Mouse (Mus musculus) limb, embryonic 13.5 days (tissue): Measurements from ENCODE around the gene Snrpd2. TPM values are rescaled to one million over a fixed set of nuclear protein-coding genes. Genes with fewer than 3 reads are reported as not detected.

Experiments
- ATAC-seq: fragments of 200-750 bp; cut with Nextera tagmentation; 2 replicates; pipeline ENCODE4 v1.8.0; 2017; ENCODE audit warnings: low read depth, moderate number of reproducible peaks, moderate TSS enrichment; ENCODE audit not compliant: low FRiP score
- H3K27ac ChIP-seq: fragments of 300-500 bp; sonication (generic); 2 replicates; pipeline ENCODE4 v1.5.1; 2015; ENCODE audit warnings: inconsistent platforms, mild to moderate bottlenecking, moderate library complexity
- H3K27me3 ChIP-seq: fragments of 300-500 bp; sonication (generic); 2 replicates; pipeline ENCODE4 v1.6.1; 2015; ENCODE audit warnings: mild to moderate bottlenecking, inconsistent platforms
- H3K36me3 ChIP-seq: fragments of 300-500 bp; sonication (generic); 2 replicates; pipeline ENCODE4 v1.6.1; 2015; ENCODE audit warnings: inconsistent platforms, mild to moderate bottlenecking, moderate library complexity
- H3K4me1 ChIP-seq: fragments of 300-500 bp; sonication (generic); 2 replicates; pipeline ENCODE4 v1.6.1; 2015; ENCODE audit warnings: inconsistent platforms
- H3K4me2 ChIP-seq: fragments of 300-500 bp; sonication (generic); replicated peaks from 2 replicates; pipeline ENCODE4 v1.6.1; 2015; ENCODE audit warnings: inconsistent platforms, mild to moderate bottlenecking, moderate library complexity
- H3K4me3 ChIP-seq: fragments of 300-500 bp; sonication (generic); 2 replicates; pipeline ENCODE4 v1.5.1; 2015; ENCODE audit warnings: moderate library complexity, mild to moderate bottlenecking, inconsistent platforms
- H3K9ac ChIP-seq: fragments of 300-500 bp; sonication (generic); 2 replicates; pipeline ENCODE4 v1.6.1; 2015; ENCODE audit warnings: mild to moderate bottlenecking, inconsistent platforms
- H3K9me3 ChIP-seq: fragments of 300-500 bp; sonication (generic); 2 replicates; pipeline ENCODE4 v1.6.1; 2016; ENCODE audit warnings: inconsistent platforms
- WGBS: fragments of 180-500 bp; shearing (Covaris S2); methylation state at CpG from one replicate; pipeline ENCODE4 v1.1.7; 2015; 5-methylcytosine and 5-hydroxymethylcytosine counted together
- polyA plus RNA-seq: library from polyadenylated mRNA; unstranded; fragments of >200 nt; fragmentation: Nextera tagmentation; extraction: Ambion mirVana; gene quantifications from 2 replicates; pipeline ENCODE4 v1.2.1, GENCODE M21; 2015

The Snrpd2 gene
- 146 and 149 TPM in 2 replicates for polyA plus RNA-seq

DNA sequence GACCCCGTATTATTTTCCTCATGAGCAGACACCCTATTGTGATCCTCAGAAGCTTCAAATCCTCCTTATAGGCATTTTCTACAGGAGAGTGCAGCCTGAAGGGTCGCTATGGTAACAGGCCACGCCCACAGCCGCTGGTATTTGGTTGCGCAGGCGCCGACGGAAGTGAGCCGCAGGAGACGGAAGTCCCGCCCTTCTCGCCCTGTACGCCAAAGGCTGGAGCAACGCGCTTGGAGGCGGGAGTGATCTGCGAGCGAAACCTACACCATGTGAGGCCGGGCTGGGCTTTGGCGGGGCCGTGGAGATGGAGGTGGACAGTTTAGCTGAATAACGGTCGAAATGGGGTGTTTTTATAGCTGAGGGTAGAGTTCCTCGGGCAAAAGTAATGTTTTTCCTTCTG lies at the start of gene Snrpd2:
Gene Snrpd2, plus strand, starts transcription at position 97 of the 400 bp plus-strand sequence.
- WGBS = 0% methylated on average over 24 of the region's 24 CpGs
- no peaks in the 10 kb centered on the region for H3K9me3 ChIP-seq
- H3K4me1 ChIP-seq = peaks cover 29% of the 10 kb centered on the region
- peak within 1 kb of the TSS; percentile 86 for H3K9ac ChIP-seq
- peak; percentile 93 for ATAC-seq
- H3K27me3 ChIP-seq = no peaks in the 10 kb centered on the region
- H3K4me2 ChIP-seq = peak within 1 kb of the TSS; percentile 83
- peaks cover 44% of the 10 kb centered on the region for H3K36me3 ChIP-seq
- peak within 1 kb of the TSS; percentile 67; the same call in 1 of the 2 replicates for H3K27ac ChIP-seq
- peak within 1 kb of the TSS; percentile 81 for H3K4me3 ChIP-seq

DNA sequence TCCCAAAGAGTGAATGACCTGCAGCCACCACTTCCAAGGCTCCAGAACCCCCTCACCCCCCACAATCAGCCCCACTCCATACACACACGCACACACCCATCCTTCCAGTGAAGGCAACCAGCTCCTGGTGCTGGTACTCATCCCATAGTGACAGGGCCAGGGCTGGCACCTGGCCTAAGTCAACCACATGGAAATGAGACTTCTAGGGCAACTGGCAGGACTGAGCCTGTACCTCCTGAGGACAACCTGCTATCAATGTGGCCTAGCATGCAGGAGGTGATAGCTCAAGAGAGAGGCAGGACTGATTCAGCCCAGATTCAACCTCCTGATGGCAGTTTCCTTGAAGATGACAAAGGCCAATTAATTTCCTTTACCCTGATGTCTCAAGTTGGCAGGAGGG lies 49.2 kb upstream of the Snrpd2 start:
- peaks cover 30% of the 10 kb centered on the region for H3K4me1 ChIP-seq
- no peak for ATAC-seq
- 67% methylated on average over 1 of the region's 1 CpGs for WGBS

DNA sequence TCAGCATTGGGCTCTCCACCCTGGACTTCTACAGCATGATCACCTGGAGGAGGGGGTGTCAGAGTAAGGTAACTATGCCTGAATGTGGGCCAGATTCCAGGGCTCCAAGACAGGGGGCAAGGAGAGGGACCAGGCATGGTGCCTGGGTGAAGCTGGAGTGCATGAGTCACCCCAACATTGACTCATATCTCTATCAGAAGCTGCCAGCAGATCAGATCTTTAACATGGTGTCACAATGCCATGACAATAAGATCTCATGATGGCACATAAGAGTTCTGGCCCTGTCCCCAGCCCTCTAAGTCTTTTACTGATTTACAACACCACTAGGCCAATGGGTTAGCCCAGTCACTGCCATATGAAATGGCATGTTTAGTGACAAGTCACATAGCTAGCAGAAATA lies 45.8 kb upstream of the Snrpd2 start:
- Histone ChIP-seq H3K27ac (no peak overlapping the region), H3K4me2 (no peak overlapping the region), H3K9ac (no peak overlapping the region), H3K4me1 (peaks cover 1% of the 10 kb centered on the region; the same call in 1 of the 2 replicates), H3K27me3 (no peaks in the 10 kb centered on the region), H3K36me3 (peaks cover 9% of the 10 kb centered on the region), H3K4me3 (no peak overlapping the region), H3K9me3 (peaks cover 12% of the 10 kb centered on the region)
- ATAC-seq = no peak

More for the DNA sequence above, 49.2 kb upstream of the Snrpd2 start:
- H3K27me3 ChIP-seq = no peaks in the 10 kb centered on the region
- H3K36me3 ChIP-seq = peaks cover 33% of the 10 kb centered on the region
- H3K9ac ChIP-seq = no peak overlapping the region
- H3K9me3 ChIP-seq = peaks cover 12% of the 10 kb centered on the region
- H3K4me2 ChIP-seq = no peak overlapping the region
- H3K4me3 ChIP-seq = no peak overlapping the region
- no peak overlapping the region for H3K27ac ChIP-seq

DNA sequence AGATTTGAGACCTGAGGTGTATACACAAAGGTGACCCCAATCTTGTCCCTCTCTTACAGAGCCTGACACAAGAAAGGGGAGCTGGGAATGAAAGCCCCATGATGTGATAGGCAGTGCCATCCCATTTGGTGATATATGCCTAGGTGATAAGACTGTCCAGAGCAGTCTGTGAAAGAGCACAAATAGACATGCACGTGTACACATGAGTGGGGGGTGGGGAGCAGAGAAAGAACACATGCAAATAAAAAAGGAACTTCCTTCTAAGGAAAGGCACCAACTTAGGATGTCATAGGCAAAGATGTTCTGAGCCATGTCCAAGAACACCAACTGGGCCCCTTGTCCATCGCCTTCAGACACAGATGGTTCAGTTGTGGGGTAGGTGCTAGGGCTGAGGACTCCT lies 45.0 kb upstream of the Snrpd2 start:
- Histone ChIP-seq H3K27me3 (no peaks in the 10 kb centered on the region), H3K4me3 (no peak overlapping the region), H3K36me3 (peaks cover 4% of the 10 kb centered on the region; the same call in 1 of the 2 replicates), H3K9me3 (peaks cover 12% of the 10 kb centered on the region), H3K27ac (no peak overlapping the region), H3K4me2 (no peak overlapping the region), H3K9ac (no peak overlapping the region), H3K4me1 (no peaks in the 10 kb centered on the region)
- ATAC-seq = no peak
- WGBS = 78% methylated on average over 2 of the region's 2 CpGs

DNA sequence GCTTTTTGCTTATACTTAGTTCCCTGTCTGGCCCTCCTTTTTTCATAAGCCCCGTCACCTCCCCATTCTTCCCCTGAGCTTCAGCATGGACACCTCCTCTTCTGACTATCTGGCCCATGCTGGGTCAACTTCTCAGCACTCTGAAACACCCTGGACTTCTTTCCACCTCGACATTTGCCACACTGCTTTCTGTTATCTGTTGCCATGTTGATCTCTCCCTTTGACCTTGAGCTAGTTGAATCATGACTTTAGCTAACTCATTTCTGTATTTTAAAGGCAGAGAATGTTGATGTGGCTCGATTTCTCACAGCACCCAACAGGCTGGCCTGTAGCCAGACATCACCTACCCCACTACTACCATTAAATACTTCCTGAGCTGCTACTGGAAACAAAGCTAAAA lies 42.1 kb upstream of the Snrpd2 start:
- ATAC-seq = no peak

DNA sequence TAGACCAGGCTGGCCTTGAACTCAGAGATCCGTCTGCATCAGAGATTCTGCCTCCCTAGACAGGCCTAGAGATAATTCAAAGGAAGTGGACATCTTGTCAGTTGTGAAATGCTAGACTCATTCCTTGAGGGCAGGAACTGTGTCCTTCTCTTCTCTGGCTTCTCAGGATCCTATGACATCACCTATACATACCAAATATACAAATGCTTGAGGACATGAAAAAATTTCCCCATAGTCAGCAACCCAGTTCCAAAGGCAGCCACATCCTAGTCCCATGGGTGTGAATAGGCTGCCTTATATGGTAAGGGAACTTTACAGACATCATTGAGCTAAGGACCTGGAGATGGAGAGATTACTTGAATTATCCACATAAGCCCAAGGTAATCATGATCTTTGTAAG lies 40.0 kb upstream of the Snrpd2 start:
- H3K9ac ChIP-seq = no peak overlapping the region
- H3K27me3 ChIP-seq = no peaks in the 10 kb centered on the region

More for the DNA sequence above, 42.1 kb upstream of the Snrpd2 start:
- no peaks in the 10 kb centered on the region for H3K4me1 ChIP-seq
- H3K27me3 ChIP-seq = no peaks in the 10 kb centered on the region
- no peak overlapping the region for H3K27ac ChIP-seq
- H3K4me3 ChIP-seq = no peak overlapping the region
- WGBS = 67% methylated on average over 3 of the region's 3 CpGs
- H3K9me3 ChIP-seq = peaks cover 10% of the 10 kb centered on the region
- H3K4me2 ChIP-seq = no peak overlapping the region
- peaks cover 4% of the 10 kb centered on the region; the same call in 1 of the 2 replicates for H3K36me3 ChIP-seq
- no peak overlapping the region for H3K9ac ChIP-seq

DNA sequence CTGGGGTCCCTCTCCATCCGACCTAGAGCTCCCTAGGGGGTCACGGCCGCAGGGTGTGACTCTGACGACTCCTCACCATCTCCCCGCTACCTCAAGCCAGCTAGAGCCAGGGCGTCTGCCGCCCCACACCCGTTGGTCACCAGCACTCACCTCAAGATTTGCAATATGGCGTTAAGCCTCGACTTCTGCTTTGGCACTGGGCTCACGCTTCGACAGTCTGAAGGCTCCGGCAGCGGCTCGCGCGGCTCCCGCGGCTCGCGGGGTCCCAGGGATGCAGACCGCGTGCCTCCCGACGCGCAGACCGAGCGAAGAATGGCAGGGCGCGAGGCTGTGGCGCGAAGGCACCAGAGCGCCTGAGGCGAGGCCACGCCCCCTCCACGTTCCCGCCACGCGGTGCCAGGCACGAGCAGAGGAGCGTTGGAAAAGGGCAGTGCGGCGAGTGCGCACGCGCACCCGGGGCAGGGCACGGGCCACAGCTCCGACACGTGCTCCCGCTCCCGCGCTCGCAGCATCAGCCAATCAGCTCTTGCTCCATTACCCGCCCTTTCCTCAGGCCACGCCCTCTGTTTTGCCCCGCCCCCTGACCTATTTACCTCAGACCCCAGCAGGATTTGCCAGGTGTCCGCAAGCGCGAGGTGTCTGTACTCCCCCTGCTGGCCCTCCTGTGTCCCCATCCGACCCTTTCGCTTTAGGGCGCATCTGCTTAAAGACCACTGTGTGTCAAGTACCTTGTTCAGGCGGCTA lies 31.3 kb upstream of the Snrpd2 start, which contains the start of gene Gm4969:
Gene Gm4969, minus strand, starts transcription at position 341 of the 744 bp plus-strand sequence.
- WGBS = 22% methylated on average over 64 of the region's 64 CpGs
- Histone ChIP-seq H3K9ac (peak within 1 kb of the TSS; percentile 39), H3K4me3 (peak within 1 kb of the TSS; percentile 32), H3K27me3 (no peaks in the 10 kb centered on the region), H3K4me2 (peak within 1 kb of the TSS; percentile 58), H3K4me1 (peaks cover 22% of the 10 kb centered on the region), H3K36me3 (no peaks in the 10 kb centered on the region), H3K9me3 (peaks cover 9% of the 10 kb centered on the region; the same call in 1 of the 2 replicates), H3K27ac (no peak within 1 kb of the TSS)
- peak; percentile 41; the same call in 1 of the 2 replicates for ATAC-seq

More for the DNA sequence above, 40.0 kb upstream of the Snrpd2 start:
- Histone ChIP-seq H3K9me3 (no peaks in the 10 kb centered on the region), H3K27ac (no peak overlapping the region), H3K4me3 (no peak overlapping the region), H3K36me3 (no peaks in the 10 kb centered on the region), H3K4me1 (no peaks in the 10 kb centered on the region), H3K4me2 (no peak overlapping the region)
- WGBS = 78% methylated on average over 1 of the region's 1 CpGs
- ATAC-seq = no peak

DNA sequence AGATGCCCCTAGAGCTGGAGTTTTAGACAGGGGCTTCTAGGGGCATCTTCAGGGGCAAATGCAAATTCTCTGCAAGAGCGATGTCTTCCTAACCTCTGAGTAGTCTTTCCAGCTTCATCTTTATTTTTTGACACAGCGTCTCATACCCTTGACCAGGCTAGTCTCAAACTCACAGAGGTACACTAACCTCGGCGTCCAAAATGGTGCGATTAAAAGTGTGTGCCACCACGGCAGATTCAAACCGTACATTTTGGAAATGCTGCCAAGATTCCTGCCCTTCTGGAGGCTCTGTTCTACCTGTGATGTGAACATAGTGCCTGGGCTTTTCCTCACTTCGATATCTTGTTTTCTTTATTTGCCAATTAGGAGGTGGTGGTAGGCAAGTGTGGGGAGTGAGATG lies 30.4 kb upstream of the Snrpd2 start:
- peak overlapping the region; percentile 9; the same call in 1 of the 2 replicates for H3K4me2 ChIP-seq
- no peak overlapping the region for H3K9ac ChIP-seq
- peak; percentile 5; the same call in 1 of the 2 replicates for ATAC-seq
- H3K4me3 ChIP-seq = no peak overlapping the region; the same call in 1 of the 2 replicates
- no peaks in the 10 kb centered on the region for H3K27me3 ChIP-seq
- peaks cover 22% of the 10 kb centered on the region for H3K4me1 ChIP-seq
- H3K27ac ChIP-seq = no peak overlapping the region
- peaks cover 9% of the 10 kb centered on the region; the same call in 1 of the 2 replicates for H3K9me3 ChIP-seq
- WGBS = 89% methylated on average over 8 of the region's 8 CpGs
- H3K36me3 ChIP-seq = no peaks in the 10 kb centered on the region

DNA sequence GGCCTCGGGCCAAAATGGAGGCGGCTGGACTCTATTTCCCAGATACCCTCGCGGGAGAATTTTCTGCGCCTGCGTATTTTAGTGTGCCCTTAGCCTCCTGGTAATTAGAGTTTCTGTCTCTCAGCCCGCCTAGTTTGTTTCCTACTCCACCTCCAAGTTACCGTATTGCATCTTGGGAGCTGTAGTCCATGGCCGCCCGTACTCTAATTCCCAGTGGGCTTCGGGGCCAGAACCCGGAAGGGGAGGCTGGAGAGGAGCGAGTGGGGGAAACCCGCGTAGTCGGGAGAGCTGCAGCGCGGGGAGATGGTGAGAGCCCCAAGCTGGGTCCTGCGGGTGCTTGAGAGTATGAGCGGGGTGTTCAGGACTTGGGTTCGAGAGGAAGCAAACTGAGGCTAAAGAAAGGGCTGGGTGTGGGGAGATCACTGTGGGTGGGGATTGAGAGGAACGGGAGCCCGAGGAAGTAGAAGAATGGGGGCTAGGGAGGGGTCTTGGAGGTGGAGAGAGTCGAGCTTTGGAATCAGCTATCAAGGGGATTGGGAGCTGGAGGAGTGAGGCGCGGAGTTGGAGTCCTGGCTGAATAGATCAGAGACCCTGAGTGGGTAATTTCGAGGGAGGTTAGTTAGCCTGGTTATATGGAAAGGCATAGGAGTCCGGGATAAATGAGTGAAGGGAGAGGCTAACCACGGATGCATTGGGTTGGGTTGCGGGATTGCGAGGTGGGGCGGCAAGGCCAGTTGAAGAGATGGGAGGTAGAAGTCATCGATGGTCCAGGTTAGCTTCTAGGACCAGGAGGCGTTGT lies 29.7 kb upstream of the Snrpd2 start, which contains the start of gene Fbxo46:
Gene Fbxo46, plus strand, starts transcription at position 229 of the 799 bp plus-strand sequence.
- Histone ChIP-seq H3K27ac (peak within 1 kb of the TSS; percentile 28; the same call in 1 of the 2 replicates), H3K4me3 (peak within 1 kb of the TSS; percentile 71), H3K4me2 (peak within 1 kb of the TSS; percentile 91), H3K9ac (peak within 1 kb of the TSS; percentile 83), H3K27me3 (no peaks in the 10 kb centered on the region), H3K36me3 (peaks cover 2% of the 10 kb centered on the region; the same call in 1 of the 2 replicates), H3K4me1 (peaks cover 22% of the 10 kb centered on the region), H3K9me3 (peaks cover 9% of the 10 kb centered on the region; the same call in 1 of the 2 replicates)
- peak; percentile 94 for ATAC-seq
- WGBS = 4% methylated on average over 34 of the region's 34 CpGs

DNA sequence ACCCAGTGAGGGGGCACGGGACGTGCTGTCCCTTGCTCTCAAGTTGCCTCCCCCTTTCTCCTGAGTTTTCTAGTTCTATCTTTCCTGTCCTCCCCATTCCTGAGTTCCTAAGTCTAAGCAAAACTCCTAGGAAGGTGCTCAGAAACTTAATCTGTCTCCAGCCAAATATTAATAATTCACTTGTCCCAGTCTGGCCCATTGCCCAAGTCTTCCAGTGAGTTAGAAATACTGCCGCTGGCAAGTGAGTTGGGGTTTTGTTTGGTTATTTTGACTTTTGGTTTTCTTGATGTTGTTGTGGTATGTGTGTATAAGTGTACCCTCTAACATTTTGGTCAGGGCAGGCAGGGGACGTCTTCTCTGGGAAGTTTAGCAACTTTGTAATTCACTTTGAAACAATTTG lies 27.8 kb upstream of the Snrpd2 start:
- H3K36me3 ChIP-seq = peaks cover 5% of the 10 kb centered on the region
- 89% methylated on average over 4 of the region's 4 CpGs for WGBS
- ATAC-seq = no peak
- H3K4me3 ChIP-seq = no peak overlapping the region; the same call in 1 of the 2 replicates
- no peak overlapping the region for H3K27ac ChIP-seq
- peaks cover 22% of the 10 kb centered on the region for H3K4me1 ChIP-seq
- no peak overlapping the region; the same call in 1 of the 2 replicates for H3K4me2 ChIP-seq
- H3K9ac ChIP-seq = no peak overlapping the region
- no peaks in the 10 kb centered on the region for H3K27me3 ChIP-seq
- H3K9me3 ChIP-seq = 0 out of 2 replicates have a peak, but pooled peaks cover 9% of the 10 kb centered on the region

DNA sequence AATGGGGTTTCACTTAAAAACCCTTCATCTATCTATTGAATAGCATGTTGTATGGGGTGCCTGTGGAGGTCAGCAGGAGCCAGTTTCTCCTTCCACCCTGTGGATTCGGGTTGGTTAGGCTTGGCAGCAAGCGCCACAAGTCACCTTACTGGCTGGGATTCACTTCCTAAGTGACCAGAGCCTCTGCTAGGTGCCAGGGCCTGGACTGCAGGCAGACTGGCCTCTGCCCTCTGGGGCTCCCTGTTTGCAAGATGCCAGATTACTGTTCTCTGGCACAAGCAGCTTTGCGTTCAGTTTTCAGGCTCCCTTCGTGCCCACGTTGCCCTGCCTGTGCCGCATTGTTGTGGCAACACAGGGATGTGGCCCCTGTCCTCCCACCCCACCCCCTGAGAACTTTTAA lies 24.8 kb upstream of the Snrpd2 start:
- Histone ChIP-seq H3K9me3 (no peaks in the 10 kb centered on the region), H3K36me3 (peaks cover 24% of the 10 kb centered on the region), H3K4me3 (no peak overlapping the region), H3K27me3 (no peaks in the 10 kb centered on the region), H3K4me1 (peaks cover 15% of the 10 kb centered on the region), H3K4me2 (no peak overlapping the region), H3K9ac (peak overlapping the region; percentile 15; the same call in 1 of the 2 replicates), H3K27ac (no peak overlapping the region)
- ATAC-seq = no peak
- 88% methylated on average over 6 of the region's 6 CpGs for WGBS

DNA sequence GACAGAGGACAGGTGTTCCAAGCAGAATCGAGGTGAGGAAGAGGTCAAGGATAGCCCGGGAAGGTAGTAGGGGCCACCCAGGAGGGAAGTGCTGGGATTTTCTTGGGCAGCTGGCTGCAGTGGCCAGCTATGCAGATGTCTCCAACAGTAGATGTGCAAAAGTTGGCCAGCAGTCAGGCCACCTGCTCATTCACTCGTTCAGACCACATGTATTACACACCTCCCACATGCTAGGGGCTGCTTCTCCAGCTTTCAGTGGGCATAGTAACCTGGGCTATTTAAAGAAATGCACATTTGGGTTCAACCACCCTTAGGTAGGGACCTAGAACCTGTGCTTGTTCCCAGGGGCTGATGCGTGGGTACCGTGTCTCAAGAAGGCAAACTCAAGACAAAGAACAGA lies 21.8 kb upstream of the Snrpd2 start:
- Histone ChIP-seq H3K9ac (no peak overlapping the region), H3K27ac (no peak overlapping the region), H3K36me3 (peaks cover 24% of the 10 kb centered on the region), H3K4me1 (peaks cover 13% of the 10 kb centered on the region), H3K4me2 (no peak overlapping the region), H3K4me3 (no peak overlapping the region), H3K27me3 (no peaks in the 10 kb centered on the region), H3K9me3 (no peaks in the 10 kb centered on the region)
- 84% methylated on average over 5 of the region's 5 CpGs for WGBS
- ATAC-seq = no peak
